Mouse (Mus musculus): ENCODE measurements around the gene En1. TPM values are rescaled to one million over a fixed set of nuclear protein-coding genes. Genes with fewer than 3 reads are reported as not detected.

The En1 gene
- total RNA-seq (2021), result under 1 TPM; 0.25 to 0.59 TPM
- long read RNA-seq, experiment 1, result 0 reads
- long read RNA-seq, experiment 2, result 0 reads

DNA sequence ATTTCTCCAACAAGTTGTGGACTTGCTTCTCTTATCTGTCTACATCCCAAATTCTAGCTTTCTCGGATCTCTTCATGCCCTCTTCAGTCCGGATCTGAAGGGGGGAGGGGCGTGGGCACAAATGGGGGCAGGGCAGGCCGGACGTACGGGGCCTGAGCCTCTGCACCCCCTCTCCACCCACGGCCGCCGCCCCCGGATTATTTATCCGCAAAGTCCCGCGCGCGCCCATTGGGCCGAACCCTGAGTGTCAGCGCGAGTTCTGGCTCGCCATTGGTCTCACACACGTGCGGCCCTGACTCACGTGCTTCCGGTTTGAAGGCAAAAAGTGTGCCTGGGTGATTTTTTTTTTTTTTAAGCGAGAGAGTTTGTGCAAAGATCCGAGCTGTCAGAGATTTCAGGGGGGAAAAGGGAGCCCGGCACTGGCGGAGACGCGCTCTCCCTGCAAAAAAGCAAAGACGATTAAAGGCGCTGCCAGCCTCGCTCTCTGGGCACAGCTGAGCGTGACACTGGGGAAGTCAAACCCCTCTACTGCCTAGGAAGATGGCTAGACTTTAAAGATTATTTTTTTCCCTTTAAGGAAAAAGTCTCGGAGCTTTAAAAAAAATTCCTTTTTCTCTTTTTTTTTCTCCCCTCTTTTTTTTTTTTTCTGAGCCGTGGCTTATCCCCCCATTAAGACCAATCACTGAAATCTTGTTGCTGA is at the start of gene En1:
Gene En1, plus strand, starts transcription at position 388 of the 700 bp plus-strand sequence.
- no peak for DNase-seq (ENCODE audit: low spot score in 2 of 2)

DNA sequence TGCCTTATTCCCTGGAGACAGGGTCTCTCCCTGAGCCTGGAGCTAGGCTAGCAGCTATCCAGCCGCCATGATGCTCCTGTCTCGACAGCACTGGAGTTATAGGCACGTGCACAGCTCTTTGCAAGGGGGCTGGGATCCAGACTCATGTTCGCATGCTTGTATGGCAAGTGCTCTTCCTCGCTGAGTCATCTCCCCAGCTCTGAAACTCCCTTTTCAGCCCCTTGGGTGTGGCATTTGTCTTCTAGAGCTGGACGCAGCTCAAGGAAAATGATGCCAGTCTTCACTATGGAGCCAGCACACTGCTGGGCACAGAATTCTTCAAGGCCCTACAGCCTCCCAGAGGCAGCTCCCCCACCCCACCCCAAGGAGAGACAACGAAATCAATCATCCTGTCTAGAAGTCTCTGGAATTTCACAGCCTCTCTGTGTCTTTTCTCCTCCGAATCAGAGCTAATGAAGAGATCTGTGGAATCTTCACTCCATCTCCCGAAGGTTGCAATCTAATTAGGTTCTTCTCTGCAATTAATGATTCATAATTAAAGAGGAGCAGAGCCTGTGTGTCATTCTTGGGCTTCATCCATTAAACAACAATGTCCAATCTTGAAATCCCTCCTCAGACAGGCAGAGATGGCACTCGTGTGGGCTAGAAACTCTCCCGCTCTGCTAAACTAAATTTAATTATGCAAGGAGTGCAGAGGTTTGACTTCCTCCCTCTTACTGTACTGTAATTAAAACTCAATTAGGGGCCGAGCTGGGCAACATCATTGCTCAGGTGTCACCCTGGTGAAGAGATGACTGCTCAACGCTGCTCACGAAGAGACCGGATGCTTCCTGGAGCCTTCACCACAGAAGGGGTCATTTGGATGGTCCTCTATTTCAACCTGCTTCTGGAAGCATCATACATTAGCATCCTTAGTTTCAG is 45.0 kb upstream of the En1 start:
- no peak for DNase-seq (ENCODE audit: low spot score in 2 of 2)

DNA sequence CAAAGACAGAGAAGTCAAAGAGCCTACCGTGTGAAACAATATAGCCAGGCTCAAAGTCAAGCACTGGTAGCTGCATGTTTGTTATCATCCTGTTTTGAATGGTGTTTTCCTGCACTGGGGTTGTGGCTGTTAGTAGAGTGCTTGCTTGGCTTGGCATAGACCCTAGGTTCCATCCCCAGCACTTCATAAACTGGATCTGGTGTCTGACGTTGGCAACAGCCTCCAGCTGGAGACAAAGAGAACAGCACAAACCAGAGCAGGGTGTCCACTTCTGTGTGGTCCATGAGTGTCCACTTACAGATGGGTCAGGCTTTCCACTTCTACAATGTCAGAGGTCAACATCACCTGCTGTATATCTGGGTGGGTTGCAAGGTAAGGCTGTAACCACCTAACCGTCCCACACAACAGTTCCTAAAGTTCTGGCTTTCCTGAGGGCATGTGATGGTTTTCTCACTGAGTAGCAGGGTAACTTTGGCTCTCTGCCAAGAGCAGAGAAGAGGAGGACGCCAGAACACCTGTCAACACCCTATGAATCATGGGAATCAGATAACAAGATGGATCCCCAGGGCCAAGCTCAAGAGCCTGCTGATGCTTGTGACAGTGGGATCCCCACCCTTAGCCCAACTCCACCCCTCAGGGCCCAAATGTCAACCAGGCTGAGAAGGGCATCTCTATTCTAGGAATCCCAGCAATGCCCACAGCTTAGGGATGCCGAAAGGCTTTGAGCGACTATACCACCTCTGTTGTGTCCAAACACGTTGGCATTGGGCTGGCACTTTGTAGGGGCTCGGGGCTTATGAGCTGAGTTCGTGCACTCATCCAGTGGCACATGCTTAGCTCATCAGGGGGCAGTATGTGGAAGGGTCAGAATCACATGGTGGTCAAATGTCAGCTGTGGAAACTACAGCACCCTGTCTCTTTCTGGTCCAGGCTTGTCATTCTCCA is 43.6 kb upstream of the En1 start:
- no peak for DNase-seq (ENCODE audit: low spot score in 2 of 2)

DNA sequence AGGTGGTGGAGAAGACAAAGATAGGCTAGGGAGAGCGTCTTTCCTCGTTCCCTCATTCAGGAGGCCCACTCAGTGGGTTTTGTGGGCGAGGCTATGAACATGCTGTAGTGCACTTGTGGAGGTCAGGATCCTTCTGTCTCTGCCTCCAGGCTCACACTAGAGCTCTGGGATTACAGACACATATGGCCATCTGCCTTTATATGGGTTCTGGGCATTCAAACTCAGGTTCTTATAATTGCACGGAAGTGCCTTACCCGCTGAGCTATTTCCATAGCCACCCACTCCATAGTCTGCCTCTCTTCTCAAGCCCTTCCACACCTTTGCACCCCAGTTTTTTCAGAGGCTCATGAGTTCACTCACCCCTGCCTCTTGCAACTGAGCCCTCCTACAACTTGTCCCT is 42.3 kb upstream of the En1 start:
- no peak for DNase-seq (ENCODE audit: low spot score in 2 of 2)

DNA sequence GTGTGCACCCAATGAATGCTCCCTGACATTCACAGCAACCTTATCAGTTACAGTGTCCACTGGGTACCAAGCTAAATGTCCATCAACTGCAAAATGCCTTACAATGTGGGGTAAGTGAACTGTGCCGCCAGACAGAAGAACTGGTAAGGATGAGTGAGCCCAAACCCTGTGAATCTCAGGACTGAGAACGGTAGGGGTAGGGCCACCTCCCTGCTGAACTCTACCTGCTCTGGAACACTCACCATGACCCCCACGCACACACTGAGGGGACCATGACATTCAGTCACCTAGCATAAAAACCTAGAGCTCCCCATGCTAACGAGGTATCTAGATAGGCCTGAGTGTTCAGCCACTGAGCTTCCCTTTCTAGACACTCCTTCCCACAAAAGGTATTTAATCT is 20.9 kb upstream of the En1 start:
- no peak for DNase-seq (ENCODE audit: low spot score in 2 of 2)

DNA sequence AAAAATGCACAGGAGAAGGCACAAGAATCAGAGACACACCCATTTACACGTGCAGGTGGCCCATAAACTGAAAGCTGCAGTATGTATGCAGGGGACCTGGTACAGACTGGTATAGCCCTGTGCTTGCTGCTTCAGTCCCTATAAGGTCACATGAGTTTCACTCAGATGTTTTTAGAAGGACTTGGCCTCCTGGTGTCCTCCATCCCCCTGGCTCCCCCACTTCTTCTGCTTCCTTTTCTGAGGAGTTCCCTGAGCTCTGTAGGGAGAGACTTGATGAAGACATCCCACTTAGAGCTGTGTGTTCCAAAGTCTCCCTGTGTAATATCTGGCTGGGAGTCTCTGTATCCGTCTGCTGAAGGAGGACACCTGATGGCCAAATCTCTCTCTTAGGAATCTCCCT is 16.7 kb upstream of the En1 start:
- no peak for DNase-seq (ENCODE audit: low spot score in 2 of 2)

DNA sequence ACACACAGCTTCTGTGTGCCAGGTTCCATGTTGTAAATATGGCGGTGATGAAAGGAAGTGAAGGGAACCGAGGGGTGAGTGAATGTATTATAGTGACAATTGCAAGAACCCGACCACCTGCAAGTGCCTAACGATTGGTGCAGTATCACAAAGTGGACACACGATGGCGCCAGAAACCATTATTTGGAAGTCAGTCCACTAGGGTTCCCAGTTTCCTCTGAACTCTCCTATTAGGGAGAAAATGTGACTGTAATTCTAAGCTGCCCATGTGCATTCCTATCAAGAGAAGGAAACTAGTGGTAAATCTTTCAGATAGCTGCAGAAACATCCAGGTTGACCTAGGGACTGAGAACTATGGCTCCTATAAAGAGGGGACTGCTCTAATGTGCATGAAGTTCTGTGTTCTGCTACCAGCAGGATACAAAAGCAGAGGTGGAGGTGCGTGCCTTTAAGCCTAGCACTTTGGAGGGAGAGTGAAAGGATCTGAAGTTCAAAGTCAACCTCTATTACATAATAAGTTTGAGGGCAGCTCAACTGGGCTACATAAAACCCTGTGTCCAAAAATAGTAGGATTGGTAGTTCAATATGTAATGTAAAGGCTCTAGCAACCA is 15.6 kb upstream of the En1 start:
- no peak for DNase-seq (ENCODE audit: low spot score in 2 of 2)

DNA sequence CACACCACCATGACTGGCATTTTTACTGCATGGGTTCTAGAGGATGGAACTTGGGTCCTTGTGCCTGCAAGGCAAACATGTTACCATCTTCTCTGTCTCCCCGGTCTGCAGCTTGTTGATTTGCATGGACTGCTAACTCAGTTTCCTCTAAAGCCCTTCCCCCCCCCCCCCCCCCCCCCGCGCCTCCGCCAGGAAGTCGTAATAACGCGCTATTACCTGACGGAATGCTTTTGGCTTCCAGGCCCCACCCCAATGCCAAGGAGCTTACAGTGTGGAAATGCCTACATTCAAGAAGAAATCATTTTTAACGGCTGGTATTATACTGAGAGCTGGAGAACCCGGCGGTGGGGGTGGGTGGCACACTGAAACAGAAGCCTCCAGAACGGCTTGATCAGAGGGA is 14.8 kb upstream of the En1 start:
- no peak for DNase-seq (ENCODE audit: low spot score in 2 of 2)

DNA sequence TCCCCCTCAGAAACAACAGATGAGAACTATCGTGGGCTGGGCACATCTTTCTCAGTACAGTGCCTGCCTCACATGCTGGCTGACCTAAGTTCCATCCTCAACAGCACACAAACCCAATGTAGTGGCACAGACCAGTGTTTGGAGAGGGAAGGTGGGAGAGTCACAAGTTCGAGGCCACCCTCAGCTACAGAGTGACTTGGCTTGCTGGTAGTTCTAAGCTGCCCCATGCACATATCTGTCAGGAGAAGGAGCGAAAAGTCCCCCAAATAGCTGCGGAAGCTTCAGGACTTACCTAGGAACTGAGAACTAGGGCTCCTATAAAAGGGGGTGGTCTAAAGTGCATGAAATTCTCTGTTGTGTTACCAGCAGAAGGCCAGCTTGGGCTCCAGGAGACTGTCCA is 14.3 kb upstream of the En1 start:
- DNase-seq (ENCODE audit: low spot score in 2 of 2), result no peak

DNA sequence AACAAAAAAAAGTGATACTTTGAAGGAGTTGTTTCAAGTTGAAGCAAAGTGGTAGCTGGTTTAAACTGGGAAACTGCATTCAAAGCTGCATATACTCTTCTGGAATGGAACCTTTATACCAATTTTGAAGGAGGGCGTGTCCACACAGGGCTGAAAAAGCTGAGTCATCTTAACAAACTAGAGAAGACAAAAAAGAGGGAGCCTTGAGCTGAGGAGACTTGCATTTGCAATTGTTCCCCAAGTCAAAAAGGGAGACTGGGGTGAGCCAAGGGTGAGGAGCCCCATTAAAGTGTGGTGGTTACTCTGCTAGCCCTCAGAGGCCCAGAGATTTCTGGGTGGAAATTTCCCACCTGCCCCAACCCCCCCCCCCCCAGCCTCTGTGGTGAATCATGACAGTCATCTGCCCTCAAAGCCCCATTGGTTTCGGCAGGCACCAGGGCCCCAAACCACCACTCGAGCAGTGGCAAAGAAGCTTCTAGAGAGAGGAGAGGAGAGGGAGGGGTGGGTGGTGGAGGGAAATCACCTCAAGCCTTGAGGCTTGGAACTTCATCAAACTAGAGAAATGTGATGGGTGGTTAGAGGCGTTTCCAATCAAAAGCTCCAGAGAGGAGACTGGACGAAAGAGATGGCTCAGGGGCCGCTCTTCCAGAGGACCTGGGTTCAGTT is 13.7 kb upstream of the En1 start:
- no peak for DNase-seq (ENCODE audit: low spot score in 2 of 2)

DNA sequence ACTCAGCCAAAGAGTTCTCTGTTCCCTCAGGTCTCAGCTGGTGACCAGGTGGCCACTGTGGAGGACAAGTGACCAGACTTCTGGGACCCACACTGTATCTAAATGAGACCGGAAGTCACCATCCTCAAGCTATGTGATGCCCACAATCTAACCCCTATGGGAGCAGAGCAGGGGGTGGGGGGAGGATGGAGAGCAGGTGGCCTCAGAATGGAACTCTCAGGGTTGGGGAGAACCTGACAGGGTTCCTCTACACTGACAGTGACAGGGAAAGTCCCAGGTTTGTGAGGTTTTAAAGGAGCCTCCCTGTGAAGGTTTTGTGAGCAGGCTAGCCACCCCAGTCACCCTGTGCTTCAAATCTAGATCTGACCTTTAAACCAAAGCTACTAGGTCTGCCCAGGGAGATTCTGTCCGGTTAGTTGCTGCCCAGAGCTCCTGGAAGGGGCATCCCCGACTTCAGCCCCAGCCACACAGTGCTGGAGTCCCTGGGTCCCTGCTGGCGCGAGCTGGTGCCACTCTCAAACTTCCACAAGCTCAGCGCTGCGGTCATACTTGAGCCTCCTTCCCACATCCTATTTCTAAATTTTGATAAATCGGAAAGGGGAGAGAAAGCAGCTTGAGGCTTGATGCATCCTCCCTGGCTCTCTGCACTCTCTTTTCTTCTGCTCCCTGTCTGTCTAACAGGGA is 8.8 kb upstream of the En1 start:
- no peak for DNase-seq (ENCODE audit: low spot score in 2 of 2)

DNA sequence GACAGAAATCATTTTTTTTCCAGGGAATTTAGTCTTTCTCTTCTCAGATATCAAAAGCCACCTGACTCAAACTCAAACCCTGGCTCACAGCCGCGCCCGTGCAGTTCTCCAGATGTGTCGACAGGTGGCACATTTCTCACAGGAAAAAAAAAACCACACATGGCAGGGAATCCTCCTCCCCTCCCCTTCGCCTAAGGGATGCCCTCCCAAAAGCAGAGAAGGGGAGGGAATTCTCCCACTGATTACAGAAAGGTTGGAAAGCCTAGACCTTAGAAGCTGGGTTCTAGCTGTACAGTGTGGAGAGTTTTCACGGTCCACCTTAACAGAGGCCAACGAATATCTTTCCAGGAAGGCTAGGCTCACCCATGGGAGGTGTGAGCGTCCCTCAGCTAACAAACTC is 7.6 kb upstream of the En1 start:
- DNase-seq (ENCODE audit: low spot score in 2 of 2), result no peak

DNA sequence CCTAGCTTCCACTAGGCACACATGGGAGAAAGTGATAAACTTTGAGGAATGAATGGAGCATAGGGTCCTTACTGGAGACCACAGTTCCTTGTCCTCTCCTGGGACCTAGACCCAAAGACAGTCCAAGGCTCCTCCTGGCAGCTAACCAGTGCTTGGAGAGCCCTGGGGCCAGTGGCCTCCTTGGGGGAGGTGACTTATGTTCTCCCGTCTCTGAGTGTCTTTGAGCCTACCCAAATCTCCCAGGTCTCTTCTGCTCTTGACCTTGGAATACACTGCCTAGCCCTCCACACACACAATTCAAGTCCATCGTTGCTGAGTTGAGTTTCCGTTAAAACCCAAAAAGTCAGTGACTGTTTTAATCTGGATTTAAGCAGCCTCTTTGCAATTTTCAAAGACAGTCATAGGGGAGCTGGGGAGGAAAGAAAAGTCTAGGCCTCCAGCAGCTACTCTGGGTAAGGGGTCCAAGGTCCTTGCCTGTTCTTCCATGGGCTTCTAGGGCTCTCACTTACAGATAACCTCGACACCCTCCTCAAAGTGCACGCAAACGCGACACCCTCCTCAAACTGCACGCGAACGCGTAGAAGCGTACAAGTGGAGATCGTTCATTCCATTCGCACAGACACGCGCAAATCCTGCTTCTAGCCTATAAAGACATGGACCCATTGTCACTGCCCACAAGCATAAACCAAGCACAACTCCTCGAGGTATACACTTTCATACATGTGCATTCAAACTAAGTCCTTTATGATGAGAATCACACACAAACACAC is 6.6 kb upstream of the En1 start:
- DNase-seq (ENCODE audit: low spot score in 2 of 2), result no peak

DNA sequence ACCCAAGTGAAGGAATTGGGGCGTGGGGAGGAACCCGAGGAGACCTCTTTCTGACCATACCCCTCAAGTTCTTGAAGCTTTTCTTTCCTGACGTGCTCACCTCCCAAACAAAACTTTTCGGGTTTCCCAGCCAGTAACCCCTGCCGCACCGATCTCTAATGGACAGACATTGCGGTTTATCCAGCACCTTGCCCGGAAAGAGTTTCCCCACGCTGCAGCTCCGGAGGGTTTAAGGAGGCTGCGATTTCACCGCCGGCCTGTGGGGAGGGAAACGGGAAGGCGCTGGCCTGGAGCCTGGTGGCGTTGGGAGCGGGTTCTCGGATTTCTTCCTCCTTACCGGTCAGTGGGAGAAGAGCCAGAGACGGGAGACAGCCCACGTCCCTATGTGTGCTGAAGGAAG is 5.9 kb upstream of the En1 start:
- DNase-seq (ENCODE audit: low spot score in 2 of 2), result no peak

DNA sequence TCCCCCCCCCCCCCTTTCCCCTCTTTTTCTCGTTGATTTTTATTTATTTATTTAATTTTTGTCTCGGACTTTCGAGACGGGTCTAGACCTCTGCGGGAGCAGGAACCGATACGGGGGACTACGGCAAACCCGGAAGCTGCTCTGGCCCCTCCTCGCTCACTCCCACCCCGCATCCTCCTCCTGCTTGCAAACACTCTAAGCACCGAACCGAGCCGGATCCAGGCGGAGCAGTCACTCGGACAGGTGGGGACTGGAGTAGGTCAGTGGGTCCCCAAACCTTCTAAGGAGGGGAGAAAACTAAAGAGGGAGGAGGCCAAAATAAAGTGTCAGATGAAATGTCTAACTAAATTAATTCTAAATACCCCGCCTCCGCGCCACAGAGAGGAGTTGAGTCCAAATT is 5.4 kb upstream of the En1 start:
- no peak for DNase-seq (ENCODE audit: low spot score in 2 of 2)

DNA sequence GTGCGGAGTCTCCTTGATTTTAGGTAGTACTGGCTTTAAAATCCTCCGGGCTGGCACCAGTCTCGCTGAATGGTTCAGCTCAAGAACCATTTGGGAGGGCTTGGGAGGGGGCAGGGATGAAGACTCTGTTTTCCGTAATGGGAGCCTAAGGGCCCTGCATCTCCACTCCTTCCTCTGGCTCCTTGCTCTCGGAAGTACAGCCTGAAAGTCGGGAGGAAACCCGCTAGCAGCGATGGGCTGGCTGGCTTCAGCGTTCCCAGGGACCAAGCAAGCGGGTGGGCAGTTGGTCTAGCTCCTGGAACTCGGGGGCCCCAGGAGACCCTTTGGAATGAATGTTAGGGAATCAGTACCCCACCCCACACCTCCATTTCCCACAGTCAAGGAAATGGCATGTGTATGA is 4.9 kb upstream of the En1 start:
- no peak for DNase-seq (ENCODE audit: low spot score in 2 of 2)

DNA sequence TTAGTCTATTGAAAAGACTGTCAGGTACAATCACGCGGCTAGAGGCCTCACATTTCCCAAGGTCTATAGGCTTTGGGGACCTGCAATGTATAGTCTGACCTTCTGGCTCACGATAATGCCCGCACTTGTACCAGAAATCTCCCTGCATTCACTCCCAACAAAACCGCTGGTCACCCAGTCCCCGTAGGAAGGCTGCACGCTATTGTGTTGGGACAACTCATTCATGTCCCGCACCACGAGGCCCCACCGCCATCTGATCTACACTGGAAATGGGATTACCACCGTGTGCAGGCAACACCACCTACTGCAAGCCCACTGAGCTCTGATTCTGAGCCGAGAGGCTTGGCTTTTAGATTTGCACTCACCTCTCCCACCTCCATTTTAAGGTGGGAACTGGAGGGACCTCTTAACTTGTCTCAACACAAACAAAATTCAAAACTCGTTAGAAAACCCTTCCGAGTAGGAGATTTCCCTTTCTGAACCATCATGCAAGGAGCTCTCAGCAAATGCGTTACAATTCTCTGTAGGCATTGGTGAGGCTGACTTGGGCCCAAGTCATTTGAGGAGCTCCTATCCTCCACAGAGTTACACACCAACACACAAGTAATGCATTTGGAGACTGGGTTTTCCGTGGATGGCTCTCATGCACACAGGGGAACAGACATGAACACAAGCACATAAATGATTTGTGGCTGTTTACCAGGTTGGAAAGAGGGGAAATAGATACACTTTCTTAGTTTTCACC is 3.9 kb upstream of the En1 start:
- no peak for DNase-seq (ENCODE audit: low spot score in 2 of 2)

Measured in adrenal gland, postnatal 4 days (tissue).